Mouse (Mus musculus) 3134 (cell line): Measurements from ENCODE around the gene Arhgap24.
"Not testable (repeated sequence)": the region's sequence is repeated elsewhere in the genome, so short reads cannot be mapped to it uniquely, and the experiment has no call there.

Experiments used
- DNase-seq: peaks from one replicate; pipeline ENCODE4 v3.0.0-alpha.2; 2011; ENCODE audit warnings: low spot score; ENCODE audit not compliant: insufficient read length; ENCODE audit errors: extremely low read depth

Gene Arhgap24

GRCm38 (mm10) chr5:102858047-102858446 lies 376.9 kb downstream of the Arhgap24 start:
- DNase-seq: no peak

GRCm38 (mm10) chr5:102859749-102860148 lies 378.6 kb downstream of the Arhgap24 start:
- no peak for DNase-seq

GRCm38 (mm10) chr5:102868196-102868595 lies 387.0 kb downstream of the Arhgap24 start:
- no peak for DNase-seq

GRCm38 (mm10) chr5:102872996-102873395 lies 391.8 kb downstream of the Arhgap24 start:
- not testable (repeated sequence) for DNase-seq

GRCm38 (mm10) chr5:102874605-102875298 lies 393.6 kb downstream of the Arhgap24 start:
- no peak for DNase-seq

GRCm38 (mm10) chr5:102875628-102876027 lies 394.4 kb downstream of the Arhgap24 start:
- no peak for DNase-seq

- DNase-seq: no peak
Measured at GRCm38 (mm10) chr5:102888482-102889162, 407.4 kb downstream of the Arhgap24 start.

- DNase-seq: no peak
Measured at GRCm38 (mm10) chr5:102889163-102889488, 407.9 kb downstream of the Arhgap24 start.

- DNase-seq: no peak
Measured at GRCm38 (mm10) chr5:102892226-102892625, 411.0 kb downstream of the Arhgap24 start.

GRCm38 (mm10) chr5:102898301-102898700 lies 417.1 kb downstream of the Arhgap24 start:
- DNase-seq: no peak

GRCm38 (mm10) chr5:102899680-102900215 lies 418.6 kb downstream of the Arhgap24 start:
- no peak for DNase-seq

- no peak for DNase-seq
Measured at GRCm38 (mm10) chr5:102901176-102901575, 420.0 kb downstream of the Arhgap24 start.

- DNase-seq: no peak
Measured at GRCm38 (mm10) chr5:102903487-102903886, 422.3 kb downstream of the Arhgap24 start.

GRCm38 (mm10) chr5:102904066-102904465 lies 422.9 kb downstream of the Arhgap24 start:
- no peak for DNase-seq

- DNase-seq: no peak
Measured at GRCm38 (mm10) chr5:102905441-102906211, 424.4 kb downstream of the Arhgap24 start.

GRCm38 (mm10) chr5:102920199-102920598 lies 439.0 kb downstream of the Arhgap24 start:
- no peak for DNase-seq

- no peak for DNase-seq
Measured at GRCm38 (mm10) chr5:102926786-102927185, 445.6 kb downstream of the Arhgap24 start.

GRCm38 (mm10) chr5:102930161-102930560 lies 449.0 kb downstream of the Arhgap24 start:
- no peak for DNase-seq

- not testable (repeated sequence) for DNase-seq
Measured at GRCm38 (mm10) chr5:102943864-102944630, 462.9 kb downstream of the Arhgap24 start.

- DNase-seq: no peak
Measured at GRCm38 (mm10) chr5:102946625-102947024, 465.4 kb downstream of the Arhgap24 start.
